14 mouse cellular contexts compared by ENCODE assay signal in the genomic region with DNA sequence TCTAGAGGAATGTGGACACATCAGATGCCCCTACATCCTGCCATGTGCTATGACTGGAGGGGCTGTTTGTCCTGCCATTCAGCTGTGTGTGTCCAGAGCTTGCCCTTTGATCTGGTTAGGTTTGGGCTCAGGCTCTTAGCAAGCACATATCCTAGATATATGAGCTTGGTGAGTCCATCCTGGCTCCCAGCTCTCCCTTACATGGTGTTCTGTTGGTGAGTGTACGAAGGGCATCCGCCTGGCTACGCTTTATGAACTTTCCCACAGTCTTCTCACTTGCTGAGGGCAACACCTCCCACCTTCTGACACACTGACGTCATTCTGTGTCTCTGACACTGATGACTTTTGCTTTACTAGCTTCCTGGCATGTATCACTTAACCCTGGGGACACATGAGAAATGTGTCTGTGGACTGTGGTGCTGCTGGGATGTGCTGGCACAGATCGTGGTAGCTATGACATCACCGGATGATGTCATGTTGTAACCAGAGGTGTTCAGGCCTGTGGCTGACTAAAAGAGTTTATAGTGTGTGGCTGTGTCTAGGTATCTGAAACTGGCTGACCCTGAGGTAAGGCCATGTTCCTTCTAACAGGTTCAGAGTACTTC.
"Had no signal": no experiment of that assay in that cellular context is flagged by ENCODE, and none has a peak within 500 bp of the region (broad histone marks: within the 10 kb centered on the region; RNA-seq: fewer than 3 reads in every experiment).

No protein-coding gene starts in this region.

- H3K4me2 ChIP-seq: neural tube, embryonic 13.5 days had no signal

- ATAC-seq: intestine, embryonic 16.5 days; lung, postnatal 0 days had no signal

- H3K36me3 ChIP-seq: neural tube, embryonic 13.5 days had no signal

- H3K4me3 ChIP-seq: left cerebral cortex, adult 2 months; neural tube, embryonic 13.5 days had no signal

- H3K9me3 ChIP-seq: neural tube, embryonic 13.5 days had no signal

- H3K9ac ChIP-seq: liver, embryonic 14.5 days; neural tube, embryonic 13.5 days had no signal

- H3K27ac ChIP-seq: left cerebral cortex, adult 2 months; liver, embryonic 14.5 days; neural tube, embryonic 13.5 days had no signal

- DNase-seq: kidney, adult 8-10 months; lung, adult 2 months; lung, postnatal 36 days; midbrain, embryonic 14.5 days; retina, postnatal 1 day; right cerebral cortex, postnatal 4 days; spleen, adult 18-20 months; thymus, adult 18-20 months; thymus, postnatal 14 days had no signal
